Mouse (Mus musculus) bone marrow macrophage, adult 2 months (primary cell): ENCODE measurements around the gene Mad1l1.

Experiments used
- CTCF ChIP-seq: IDR thresholded peaks from 2 replicates; pipeline ENCODE4 v1.5.1; 2012; ENCODE audit warnings: low read depth, mild to moderate bottlenecking, low read length, moderate library complexity
- POLR2A ChIP-seq: IDR thresholded peaks from 2 replicates; pipeline ENCODE4 v1.6.1; 2012; ENCODE audit warnings: mild to moderate bottlenecking, low read depth, low read length, borderline replicate concordance

DNA sequence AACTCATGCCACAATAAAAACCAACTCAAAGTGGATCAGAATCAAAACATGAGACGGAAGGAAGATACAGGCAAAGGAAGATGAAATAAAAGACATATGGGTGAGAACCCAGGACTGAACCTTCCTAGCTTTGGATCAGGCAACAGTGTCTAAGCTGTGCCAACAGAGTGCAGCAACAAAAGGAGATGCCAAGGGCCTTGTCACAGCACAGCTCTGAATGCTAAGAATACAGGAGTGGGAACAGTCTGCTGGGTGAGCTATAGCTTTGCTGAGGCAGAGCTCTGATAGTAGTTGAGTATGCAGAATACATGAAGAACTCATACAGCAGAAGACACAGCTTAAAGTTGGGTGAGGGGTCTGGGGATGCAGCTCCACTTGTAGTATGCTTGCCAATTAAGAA is 196.7 kb downstream of the Mad1l1 start:
- TF ChIP-seq CTCF (no peak), POLR2A (no peak)
